Mouse (Mus musculus) liver, embryonic 14.5 days (tissue): ENCODE results near the gene Slc26a9. TPM values are rescaled to one million over a fixed set of nuclear protein-coding genes. Genes with fewer than 3 reads are reported as not detected.

Experiments
- ATAC-seq: fragments of 200-750 bp; cut with Nextera tagmentation; 2 replicates; pipeline ENCODE4 v1.8.0; 2017; ENCODE audit warnings: moderate number of reproducible peaks, mild to moderate bottlenecking, moderate library complexity; ENCODE audit not compliant: insufficient read depth
- DNase-seq, 3 experiments: peaks; one replicate each; pipeline ENCODE4 v3.0.0-alpha.2; 2012 to 2013; ENCODE audit warnings: low read depth in 3 of 3, low spot score in 3 of 3
- H3K27ac ChIP-seq: fragments of 300-500 bp; sonication (generic); 2 replicates; pipeline ENCODE4 v1.5.1; 2014; ENCODE audit warnings: moderate library complexity, mild to moderate bottlenecking, control low read depth, inconsistent platforms
- H3K27me3 ChIP-seq: fragments of 300-500 bp; sonication (generic); 2 replicates; pipeline ENCODE4 v1.6.1; 2014; ENCODE audit warnings: mild to moderate bottlenecking, low read length, moderate library complexity; ENCODE audit not compliant: control insufficient read depth, insufficient read depth
- H3K36me3 ChIP-seq: fragments of 300-500 bp; sonication (generic); replicated peaks from 2 replicates; pipeline ENCODE4 v1.6.1; 2014; ENCODE audit warnings: low read depth; ENCODE audit not compliant: control insufficient read depth, insufficient read depth
- H3K4me1 ChIP-seq, 2 experiments: fragments of 200-500 bp in 1 of 2; fragments of 300-500 bp in 1 of 2; sonication (generic) in 1 of 2; replicated peaks; 2 replicates each; pipeline ENCODE4 v1.6.1; 2012 to 2014; ENCODE audit warnings: antibody characterized with exemption in 1 of 2, inconsistent platforms in 1 of 2, low read length in 1 of 2; ENCODE audit not compliant: control insufficient read depth in 2 of 2, insufficient read depth in 2 of 2
- H3K4me2 ChIP-seq: fragments of 300-500 bp; sonication (generic); 2 replicates; pipeline ENCODE4 v1.6.1; 2014; ENCODE audit warnings: low read depth, mild to moderate bottlenecking, control low read depth, moderate library complexity
- H3K4me3 ChIP-seq, 2 experiments: fragments of 200-500 bp in 1 of 2; fragments of 300-500 bp in 1 of 2; sonication (generic) in 1 of 2; 2 replicates each; pipeline ENCODE4 v1.5.1; 2012 to 2014; ENCODE audit warnings: low read depth in 2 of 2, low read length in 2 of 2, mild to moderate bottlenecking in 2 of 2, control low read depth in 1 of 2, inconsistent platforms in 1 of 2, moderate library complexity in 1 of 2; ENCODE audit not compliant: insufficient read depth in 1 of 2
- H3K9ac ChIP-seq: fragments of 300-500 bp; sonication (generic); replicated peaks from 2 replicates; pipeline ENCODE4 v1.6.1; 2014; ENCODE audit warnings: mild to moderate bottlenecking, control low read depth, moderate library complexity
- H3K9me3 ChIP-seq: fragments of 300-500 bp; sonication (generic); 2 replicates; pipeline ENCODE4 v1.6.1; 2016; ENCODE audit warnings: low read length, mixed read lengths; ENCODE audit not compliant: control insufficient read depth
- CTCF ChIP-seq: IDR thresholded peaks from 2 replicates; pipeline ENCODE4 v1.5.1; 2016; ENCODE audit warnings: antibody characterized with exemption, low read depth, control low read depth
- EP300 ChIP-seq: IDR thresholded peaks from 2 replicates; pipeline ENCODE4 v1.6.1; 2016; ENCODE audit warnings: antibody characterized with exemption, low read depth
- WGBS: fragments of 180-500 bp; shearing (Covaris S2); extraction: QIAGEN DNeasy Blood & Tissue Kit; methylation state at CpG from one replicate; pipeline ENCODE4 v1.1.7; 2014; ENCODE audit not compliant: insufficient replicate concordance; 5-methylcytosine and 5-hydroxymethylcytosine counted together
- polyA plus RNA-seq, 2 experiments: library from polyadenylated mRNA; depleted of rRNA in 1 of 2; stranded (reverse) in 1 of 2; unstranded in 1 of 2; fragments of >200 nt; fragmentation: Nextera tagmentation in 1 of 2; extraction: Ambion mirVana in 1 of 2; gene quantifications; 2 replicates each; pipeline versions ENCODE4 v1.2.1 to v1.2.3; 2012 to 2014

Gene Slc26a9
- polyA plus RNA-seq, 2 experiments: 0.06 TPM; not detected in 1

DNA sequence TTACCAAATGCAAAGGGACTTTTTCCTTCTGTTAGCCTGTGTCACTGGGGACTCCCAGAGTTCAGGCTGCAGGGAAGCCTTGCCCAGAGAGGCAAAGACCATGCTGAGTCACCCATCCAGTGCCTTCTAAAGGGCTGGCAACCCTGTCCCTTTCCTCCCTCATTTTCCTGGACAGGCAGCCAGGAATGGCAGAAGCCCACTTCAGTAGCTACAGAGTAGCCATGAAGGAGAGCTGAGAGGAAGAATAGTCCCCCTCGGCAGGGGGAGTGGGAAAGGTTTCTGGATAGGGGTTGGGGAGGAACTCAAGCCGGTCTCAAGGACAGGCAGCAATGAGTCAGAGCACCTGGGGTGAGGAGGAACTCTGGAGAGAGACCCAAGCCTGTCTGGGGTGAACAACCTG is 3.9 kb downstream of the Slc26a9 start:
- Histone ChIP-seq H3K4me2 (no peak overlapping the region), H3K27me3 (no peaks in the 10 kb centered on the region), H3K4me1 (no peaks in the 10 kb centered on the region), H3K9ac (no peak overlapping the region), H3K27ac (no peak overlapping the region), H3K36me3 (no peaks in the 10 kb centered on the region), H3K4me3 (no peak overlapping the region), H3K9me3 (no peaks in the 10 kb centered on the region)
- no peak for DNase-seq
- TF ChIP-seq EP300 (no peak), CTCF (no peak)
- ATAC-seq: no peak
- WGBS: 40% methylated on average over 2 of the region's 2 CpGs

DNA sequence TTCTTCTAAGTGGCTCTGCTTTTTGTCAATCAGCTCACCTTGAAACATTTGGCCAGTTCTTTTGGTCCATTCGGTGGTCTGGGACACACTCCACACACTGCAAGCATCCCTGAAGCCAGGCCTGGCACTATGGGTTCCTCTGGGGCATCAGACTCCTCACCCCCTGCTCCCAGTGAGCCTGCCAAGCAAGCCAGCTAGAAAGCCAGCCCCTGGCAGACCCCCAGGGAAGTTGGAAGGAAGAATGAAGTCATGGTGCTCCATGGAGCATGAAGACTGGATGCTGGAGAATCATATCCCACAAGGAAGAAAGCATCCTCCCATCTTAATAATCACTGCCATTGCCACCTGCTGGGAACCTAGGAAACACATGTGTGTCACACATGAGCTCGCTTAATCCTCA is 4.8 kb downstream of the Slc26a9 start:
- Histone ChIP-seq H3K4me3 (no peak overlapping the region), H3K4me1 (no peaks in the 10 kb centered on the region), H3K27ac (no peak overlapping the region), H3K9me3 (no peaks in the 10 kb centered on the region), H3K27me3 (no peaks in the 10 kb centered on the region), H3K9ac (no peak overlapping the region), H3K36me3 (no peaks in the 10 kb centered on the region), H3K4me2 (no peak overlapping the region)
- ATAC-seq (no peak), DNase-seq (no peak)
- no peak for TF ChIP-seq CTCF
- TF ChIP-seq EP300: no peak
- 60% methylated on average over 2 of the region's 2 CpGs for WGBS

DNA sequence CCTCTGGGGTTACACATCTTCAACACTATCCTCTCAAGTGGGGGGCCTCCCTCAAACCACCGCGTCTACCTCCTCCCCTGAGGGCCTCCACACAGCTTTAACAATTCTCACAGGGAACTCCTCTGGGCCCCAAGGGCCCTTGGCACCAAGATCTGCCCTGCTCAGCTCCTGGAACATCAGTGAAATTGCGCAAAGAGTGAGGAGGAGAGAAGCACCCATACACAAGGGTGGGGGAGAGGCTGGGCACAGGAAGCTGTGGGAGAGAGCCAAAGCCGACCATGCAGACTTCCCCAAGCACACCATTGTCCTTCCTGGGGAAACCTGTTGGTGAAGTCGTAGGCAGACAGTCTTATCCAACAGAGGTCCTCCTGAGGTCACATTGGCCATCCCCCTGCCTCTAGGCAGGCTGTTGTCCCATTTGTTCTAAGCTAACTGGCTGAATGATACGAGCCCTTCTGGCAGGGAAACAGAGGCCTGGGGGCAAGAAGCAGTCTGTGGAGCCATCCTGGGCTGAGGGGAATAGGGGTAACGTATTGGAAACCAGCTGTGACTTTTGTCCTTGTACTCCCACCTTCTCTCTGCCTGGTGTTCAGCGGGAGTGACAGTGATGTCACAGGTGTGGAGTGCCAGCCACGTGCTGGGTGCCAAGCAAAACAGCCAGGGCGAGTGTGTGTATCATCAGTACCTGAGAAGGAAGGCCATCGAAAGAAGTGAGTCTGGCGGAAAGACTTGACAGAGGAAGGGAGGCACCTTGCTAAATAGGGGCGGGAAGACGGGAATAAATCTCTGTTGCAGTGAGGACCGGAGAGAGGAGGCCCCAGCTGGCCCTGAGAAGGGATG is 6.1 kb downstream of the Slc26a9 start:
- Histone ChIP-seq H3K9ac (no peak overlapping the region), H3K4me2 (no peak overlapping the region), H3K27ac (no peak overlapping the region), H3K4me1 (peaks cover 2 to 11% of the 10 kb centered on the region in 2 experiments; a peak in 3 of 4 replicates), H3K27me3 (no peaks in the 10 kb centered on the region), H3K36me3 (no peaks in the 10 kb centered on the region), H3K9me3 (no peaks in the 10 kb centered on the region), H3K4me3 (no peak overlapping the region)
- TF ChIP-seq CTCF (no peak), EP300 (no peak)
- DNase-seq (no peak), ATAC-seq (no peak)
- WGBS: 44% methylated on average over 15 of the region's 15 CpGs

DNA sequence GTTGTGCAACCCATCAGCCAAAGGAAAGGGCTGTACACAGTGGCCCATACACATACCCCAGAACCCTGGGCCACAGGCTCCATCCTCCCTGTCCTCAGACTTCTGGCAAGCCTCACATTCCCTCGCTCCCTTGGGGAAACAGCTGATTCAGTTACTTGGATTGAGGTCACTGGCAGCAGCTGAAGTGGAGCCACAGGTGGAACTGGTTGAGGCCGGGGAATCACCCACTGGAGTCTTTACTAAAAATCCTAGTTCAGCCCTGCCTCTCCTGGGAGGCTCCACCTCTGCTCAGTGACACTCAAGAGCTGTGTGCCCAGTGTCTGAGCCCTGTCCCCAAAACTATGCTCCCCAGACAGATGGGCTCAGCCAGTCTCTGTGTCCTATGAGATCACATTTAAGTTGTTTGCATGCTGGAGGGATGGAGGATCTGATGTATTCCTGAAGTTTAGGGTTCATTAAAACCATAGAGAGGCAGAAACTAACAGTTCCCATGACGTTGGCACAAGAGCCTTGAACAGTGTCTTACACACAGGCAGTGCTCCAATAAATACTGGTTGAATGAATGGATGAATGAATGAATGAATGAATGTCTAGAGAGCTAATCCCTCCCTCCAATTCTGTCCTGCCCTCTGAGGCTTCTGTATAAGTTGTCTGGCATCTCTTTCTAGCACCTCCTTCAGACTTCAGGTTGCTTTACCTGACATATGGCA is 7.5 kb downstream of the Slc26a9 start:
- TF ChIP-seq EP300: no peak
- TF ChIP-seq CTCF: no peak
- no peaks in the 10 kb centered on the region for H3K27me3 ChIP-seq
- no peaks in the 10 kb centered on the region for H3K36me3 ChIP-seq
- H3K9me3 ChIP-seq: no peaks in the 10 kb centered on the region
- DNase-seq: no peak
- ATAC-seq: no peak
- peaks cover 2 to 11% of the 10 kb centered on the region in 2 experiments; a peak in 3 of 4 replicates for H3K4me1 ChIP-seq
- WGBS: 59% methylated on average over 3 of the region's 3 CpGs
- H3K4me2 ChIP-seq: no peak overlapping the region
- no peak overlapping the region for H3K4me3 ChIP-seq
- H3K27ac ChIP-seq: no peak overlapping the region
- H3K9ac ChIP-seq: no peak overlapping the region

GRCm38 (mm10) chr1:131751891-131752311 is 8.1 kb downstream of the Slc26a9 start:
- no peaks in the 10 kb centered on the region for H3K36me3 ChIP-seq
- no peak for ATAC-seq

More at GRCm38 (mm10) chr1:131751891-131752311, 8.1 kb downstream of the Slc26a9 start:
- Histone ChIP-seq H3K4me1 (peaks cover 2 to 11% of the 10 kb centered on the region in 2 experiments; a peak in 3 of 4 replicates), H3K27ac (no peak overlapping the region), H3K27me3 (no peaks in the 10 kb centered on the region), H3K4me2 (no peak overlapping the region), H3K4me3 (no peak overlapping the region), H3K9ac (no peak overlapping the region), H3K9me3 (no peaks in the 10 kb centered on the region)
- TF ChIP-seq CTCF: no peak
- TF ChIP-seq EP300: no peak
- DNase-seq: no peak
- WGBS: 44% methylated on average over 10 of the region's 10 CpGs
